Mouse (Mus musculus) retina, postnatal 7 days (tissue): ENCODE measurements around the gene Wbp2nl.
"Not testable (repeated sequence)": the region's sequence is repeated elsewhere in the genome, so short reads cannot be mapped to it uniquely, and the experiment has no call there.

Experiments
- DNase-seq: peaks from one replicate; pipeline ENCODE4 v3.0.0-alpha.2; 2012; ENCODE audit warnings: low read depth, low spot score

Gene Wbp2nl

DNA sequence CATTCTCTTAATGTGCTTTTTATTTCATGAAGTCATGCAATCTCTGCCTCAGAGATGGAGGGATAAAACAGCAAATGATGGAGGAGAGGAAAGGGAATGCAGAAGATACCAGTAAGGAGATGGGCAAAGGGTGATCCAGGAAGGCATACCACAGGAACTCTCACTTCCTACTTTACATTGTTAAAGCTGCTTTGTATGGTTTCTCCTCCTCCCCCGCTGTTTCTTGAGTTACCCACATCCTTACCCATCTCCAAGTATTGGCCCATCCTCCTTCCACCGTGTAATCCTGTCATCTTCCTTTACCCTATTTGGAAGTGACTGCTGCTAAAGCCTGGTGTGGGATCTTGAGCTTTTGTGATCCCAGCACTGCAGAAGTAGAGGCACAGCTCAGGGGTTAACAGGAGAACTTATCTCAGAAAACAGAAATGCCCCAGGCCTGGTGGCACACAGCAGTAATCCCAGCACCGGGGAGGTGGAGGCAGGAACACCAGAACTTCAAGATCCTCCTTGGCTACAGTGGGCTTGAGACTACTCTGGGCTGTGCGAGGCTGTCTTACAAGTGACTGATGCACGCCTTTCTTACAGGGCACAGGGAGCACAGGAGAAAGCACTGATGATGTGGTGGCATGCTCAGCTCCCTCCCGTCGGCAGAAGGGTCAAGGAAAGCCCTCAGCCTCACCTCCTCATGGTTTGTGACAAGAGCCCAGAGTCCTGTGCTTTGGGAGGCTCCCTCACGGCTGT, 49.7 kb downstream of the Wbp2nl start:
- no peak for DNase-seq

DNA sequence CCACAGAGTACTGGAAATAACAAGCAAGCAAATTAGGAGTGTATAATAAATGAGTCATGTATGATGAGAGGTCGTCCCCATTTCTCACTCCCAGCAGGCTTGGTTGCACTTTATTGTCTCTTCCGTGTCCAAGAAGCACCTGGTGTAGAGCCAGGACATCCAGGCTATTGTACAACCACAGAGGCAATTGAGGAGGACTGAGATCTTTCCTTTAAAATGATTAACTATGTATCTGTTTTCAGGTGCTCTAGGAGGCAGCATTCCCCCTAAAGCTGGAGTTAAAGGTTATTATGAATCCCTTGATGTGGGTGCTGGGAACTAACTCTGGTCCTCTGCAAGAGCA, 50.2 kb downstream of the Wbp2nl start:
- no peak for DNase-seq

DNA sequence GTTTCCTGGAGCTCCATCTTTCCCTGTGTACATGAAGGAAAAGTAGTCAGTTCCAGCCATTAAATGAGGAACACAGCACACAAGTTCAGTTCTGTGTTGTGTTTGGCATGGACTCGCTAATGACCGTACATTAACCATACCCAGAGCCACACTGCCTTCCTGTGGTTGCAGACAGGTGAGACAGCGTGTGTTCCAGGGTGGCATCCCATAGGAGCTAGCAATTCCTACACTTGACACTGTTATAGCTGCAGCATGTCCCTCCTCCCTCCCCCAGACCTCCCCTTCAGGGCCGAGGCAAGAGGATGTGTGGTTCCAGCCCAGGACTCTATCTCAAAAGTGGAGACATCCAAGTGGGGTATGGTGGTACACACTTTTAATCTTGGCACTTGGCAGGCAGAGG, 51.6 kb downstream of the Wbp2nl start:
- DNase-seq, result no peak

DNA sequence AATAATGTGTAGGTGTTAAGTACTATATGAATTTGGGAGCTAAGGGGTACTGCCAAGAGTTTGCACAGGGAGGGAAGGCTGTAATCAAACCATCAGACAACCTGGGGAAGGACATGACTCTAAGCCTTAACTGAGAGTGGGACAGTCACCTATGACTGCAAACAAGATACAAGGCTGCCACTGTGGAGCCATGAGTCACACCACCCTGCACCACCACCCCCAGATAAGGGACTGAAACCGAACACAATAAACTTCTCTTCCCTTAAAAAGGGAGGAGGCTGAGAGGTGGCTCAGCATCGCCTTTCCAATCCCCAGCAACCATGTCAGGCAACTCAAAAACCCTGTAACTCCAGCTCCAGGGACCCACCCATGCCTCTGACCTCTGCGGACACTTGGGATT, 52.7 kb downstream of the Wbp2nl start:
- no peak for DNase-seq

DNA sequence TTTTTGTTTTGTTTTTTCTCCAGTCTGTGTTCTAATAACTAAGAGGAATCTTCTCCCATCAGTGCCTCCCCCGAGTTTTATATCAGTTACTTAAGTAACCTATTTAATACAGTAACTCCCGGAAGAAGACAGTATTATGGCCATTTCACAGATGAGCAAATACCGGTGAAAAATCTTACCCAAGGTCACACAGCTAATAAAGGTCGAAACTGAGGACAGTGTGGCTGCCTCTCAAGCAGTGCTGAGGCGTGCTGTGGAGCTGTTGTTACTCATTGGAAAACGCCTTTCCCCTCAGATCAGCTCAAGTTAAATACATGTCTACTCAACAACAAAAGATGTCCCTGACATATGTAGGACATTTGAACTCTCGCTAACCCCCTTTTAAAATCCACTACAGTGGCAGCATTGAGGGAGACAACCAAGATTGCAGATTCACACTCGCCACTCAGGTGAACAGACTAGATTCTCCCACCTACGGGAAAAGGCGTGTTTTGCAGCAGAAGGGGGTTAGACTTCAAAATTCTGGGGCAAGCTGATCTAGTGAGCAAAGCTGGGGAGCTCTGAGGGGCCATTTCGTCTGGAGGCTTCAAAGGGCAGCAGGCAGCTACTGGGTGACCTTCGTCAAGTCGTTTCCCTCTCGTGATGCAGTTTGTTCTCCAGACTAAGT, 54.5 kb downstream of the Wbp2nl start:
- DNase-seq, result no peak

DNA sequence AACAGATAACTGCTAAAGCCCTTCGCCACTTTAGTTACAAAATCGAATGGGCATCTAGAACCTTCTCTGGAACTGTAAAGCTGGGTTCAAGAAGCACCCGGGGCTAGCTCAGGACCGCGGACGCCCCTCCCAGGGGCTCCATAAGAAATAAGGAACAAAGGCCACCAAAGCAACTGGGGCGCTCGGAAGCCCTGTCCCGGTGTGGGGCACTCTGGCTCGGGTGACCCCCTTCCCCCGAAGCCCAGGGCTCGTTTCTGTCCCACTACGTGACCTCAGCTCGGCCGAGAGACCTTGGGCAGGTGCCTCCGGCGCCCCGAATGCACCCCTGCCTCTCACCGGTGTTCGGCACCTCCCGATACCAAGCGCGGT, 55.0 kb downstream of the Wbp2nl start:
- no peak for DNase-seq

DNA sequence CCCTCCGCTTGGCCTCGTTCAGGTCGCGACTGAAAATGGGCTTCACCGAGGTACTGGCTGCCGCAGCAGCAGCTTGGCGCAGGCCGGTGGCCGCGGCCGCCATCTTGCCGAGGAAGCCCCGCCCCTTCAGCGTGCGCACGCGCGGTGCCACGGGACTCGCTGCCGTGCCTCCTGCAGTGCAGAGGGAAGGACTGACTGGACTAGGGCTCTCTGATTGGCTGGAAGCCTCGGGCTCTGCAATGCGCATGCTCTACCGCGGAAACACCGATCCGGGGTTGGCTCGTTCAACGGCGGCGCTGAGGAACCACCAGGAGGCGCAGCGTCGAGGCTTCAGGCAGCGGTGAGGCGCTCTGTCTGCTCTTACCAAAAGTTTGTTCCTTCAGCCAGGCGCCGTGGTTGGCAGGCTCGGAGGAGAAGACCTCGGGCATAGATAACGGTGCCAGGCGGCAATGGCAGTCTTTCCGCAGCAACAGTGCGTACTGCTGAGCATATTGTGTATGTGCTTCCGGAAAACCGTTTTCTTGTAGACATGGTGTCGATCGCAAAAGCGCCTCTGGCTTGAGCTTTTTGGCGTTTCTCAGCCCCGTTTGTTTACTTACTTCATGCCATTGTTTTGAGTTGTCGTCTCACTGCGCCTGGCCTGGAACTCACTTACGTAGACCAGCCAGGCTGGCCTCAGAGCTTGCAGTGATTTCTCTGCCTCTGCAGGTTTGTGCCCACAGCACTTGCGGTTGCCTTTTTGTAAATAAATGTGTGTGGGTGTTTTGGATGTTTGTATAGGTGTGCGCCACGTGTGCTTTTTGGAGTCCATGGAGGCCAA, 55.6 kb downstream of the Wbp2nl start, which contains the start of gene Ndufa6:
Gene Ndufa6, minus strand, starts transcription at position 197 of the 820 bp plus-strand sequence.
- DNase-seq, result peak; percentile 95

DNA sequence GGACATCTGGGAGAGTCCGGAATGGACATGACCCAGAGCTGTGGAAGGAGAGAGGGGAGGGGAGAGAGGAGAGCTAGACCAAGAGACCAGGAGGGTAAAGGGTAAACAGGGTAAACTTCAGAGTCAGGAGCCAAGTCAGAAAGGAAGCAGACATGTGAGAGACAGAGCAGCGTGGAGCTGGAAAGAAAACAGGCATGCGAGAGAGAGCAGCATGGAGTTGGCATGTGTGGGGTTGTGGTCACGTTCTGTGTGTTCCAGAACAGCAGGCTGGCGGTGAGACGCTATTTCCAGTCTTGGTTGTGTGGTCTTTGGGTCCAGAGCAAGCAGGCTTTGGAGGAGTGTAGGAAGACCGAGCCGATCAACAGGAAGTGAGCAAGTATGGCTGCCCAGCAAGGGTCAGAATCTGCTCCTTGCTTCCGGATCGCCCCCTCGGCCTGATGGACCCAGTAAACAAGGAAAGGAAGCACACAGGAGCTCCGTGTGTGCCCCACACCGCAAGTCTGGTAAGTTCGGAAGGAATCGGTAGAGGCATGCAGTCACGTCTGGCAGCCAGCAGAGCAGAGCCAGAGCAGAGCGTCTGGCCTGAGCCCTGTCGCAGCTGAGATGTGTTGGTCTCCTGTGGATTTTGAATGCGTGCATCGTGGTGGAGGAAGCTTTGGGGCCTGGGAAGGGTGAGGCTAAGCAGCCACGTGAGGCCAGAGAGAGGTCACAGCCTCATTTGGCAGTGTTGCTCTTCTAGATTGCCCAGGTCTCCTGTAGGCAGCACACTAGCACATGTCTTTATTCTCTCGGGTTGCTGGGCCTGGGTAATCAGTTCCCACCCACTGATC, 59.9 kb downstream of the Wbp2nl start:
- no peak for DNase-seq

DNA sequence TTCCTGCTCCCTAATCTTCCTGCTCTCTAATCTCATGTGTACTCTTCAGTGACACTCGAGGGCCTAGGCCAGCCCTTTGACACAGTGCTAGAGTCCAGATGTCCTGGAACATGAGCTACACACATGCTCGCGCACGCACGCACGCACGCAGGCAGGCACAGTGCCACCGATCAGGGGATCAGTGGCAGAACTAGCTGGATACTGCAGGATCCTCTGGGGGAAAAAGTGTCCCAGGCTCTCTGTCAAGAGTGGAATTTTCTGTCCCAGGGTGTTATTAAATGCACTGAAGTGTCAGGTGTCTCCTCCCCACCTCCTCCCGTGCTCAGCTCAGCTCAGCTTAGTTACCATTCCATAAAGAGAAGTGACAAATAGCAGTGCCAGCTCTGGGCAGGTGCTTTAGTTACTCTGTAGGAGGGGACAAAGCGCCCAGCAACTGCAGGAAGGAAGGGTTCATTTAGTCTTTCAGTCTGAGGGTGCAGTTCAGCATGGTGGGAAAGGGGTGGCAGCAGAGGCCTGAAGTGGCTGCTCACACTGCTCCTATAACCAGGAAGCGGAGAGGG, 62.8 kb downstream of the Wbp2nl start:
- no peak for DNase-seq

DNA sequence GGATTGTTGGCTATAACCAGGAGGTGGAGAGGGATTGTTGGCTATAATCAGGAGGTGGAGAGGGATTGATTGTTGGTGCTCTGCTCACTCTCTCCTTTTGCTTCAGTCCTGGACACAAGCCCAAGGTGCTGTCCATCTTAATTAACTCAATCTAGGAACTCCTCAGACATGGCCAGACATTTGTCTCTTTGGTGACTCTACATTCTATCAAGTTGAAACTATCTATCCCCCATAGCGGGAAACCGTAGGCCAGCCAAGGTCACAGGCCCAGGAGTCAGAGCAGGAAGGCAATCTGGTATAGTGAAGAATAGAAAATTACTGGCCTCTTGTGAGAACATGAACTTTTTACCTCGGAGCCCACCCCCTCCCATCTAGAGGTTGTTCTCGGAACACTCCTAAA, 63.5 kb downstream of the Wbp2nl start:
- DNase-seq, result no peak

DNA sequence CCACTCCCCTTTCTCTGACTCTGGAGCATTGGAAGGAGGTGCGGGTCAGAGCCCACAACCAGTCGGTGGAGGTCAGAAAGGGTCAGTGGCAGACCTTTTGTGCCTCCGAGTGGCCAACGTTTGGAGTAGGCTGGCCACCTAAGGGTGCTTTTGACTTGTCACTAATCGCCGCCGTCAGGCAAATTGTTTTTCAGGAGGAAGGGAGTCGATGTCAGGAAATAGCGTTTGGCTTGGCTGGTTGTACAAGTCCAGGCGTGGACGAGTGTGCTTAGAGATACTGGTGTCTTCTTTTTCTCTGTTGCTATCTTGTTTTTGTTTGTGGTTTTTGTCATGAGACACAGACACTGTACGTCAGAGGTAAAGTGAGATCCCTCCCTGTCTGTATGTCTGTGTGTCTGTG, 65.0 kb downstream of the Wbp2nl start:
- DNase-seq, result not testable (repeated sequence)
